Mouse (Mus musculus) embryonic fibroblast, embryonic 13.5 days (primary cell): Measurements from ENCODE around the gene Rpl10-ps3. TPM values are rescaled to one million over a fixed set of nuclear protein-coding genes. Genes with fewer than 3 reads are reported as not detected.

ENCODE experiments used
- H3K27ac ChIP-seq: 2 replicates; pipeline ENCODE4 v1.5.1; 2012; ENCODE audit warnings: low read length, control low read depth, inconsistent platforms; ENCODE audit not compliant: insufficient read depth
- H3K4me1 ChIP-seq: 2 replicates; pipeline ENCODE4 v1.6.1; 2011; ENCODE audit warnings: low read length; ENCODE audit not compliant: control insufficient read depth, insufficient read depth
- H3K4me3 ChIP-seq: 2 replicates; pipeline ENCODE4 v1.5.1; 2011; ENCODE audit warnings: mild to moderate bottlenecking, control low read depth, low read length; ENCODE audit not compliant: insufficient read depth
- CTCF ChIP-seq: IDR thresholded peaks from 2 replicates; pipeline ENCODE4 v1.5.1; 2011; ENCODE audit warnings: mild to moderate bottlenecking, control low read depth, low read length, moderate library complexity, borderline replicate concordance; ENCODE audit not compliant: insufficient read depth
- POLR2A ChIP-seq: IDR thresholded peaks from 2 replicates; pipeline ENCODE4 v1.6.1; 2011; ENCODE audit warnings: low read depth, mild to moderate bottlenecking, control low read depth, low read length, moderate library complexity
- polyA plus RNA-seq: library from polyadenylated mRNA; stranded (reverse); fragments of >200 nt; gene quantifications from 2 replicates; pipeline ENCODE4 v1.2.4, GENCODE M21; 2011; ENCODE audit warnings: low read depth; ENCODE audit not compliant: missing spikeins, insufficient read length

Gene Rpl10-ps3
- polyA plus RNA-seq, 1 experiment, result 1,713 TPM

- no peak for TF ChIP-seq POLR2A
- H3K4me3 ChIP-seq, result no peak overlapping the region
- H3K4me1 ChIP-seq, result no peaks in the 10 kb centered on the region
- no peak overlapping the region for H3K27ac ChIP-seq
Observed at GRCm38 (mm10) chr9:50351746-50352145, 7.0 kb upstream of the Rpl10-ps3 start.

- Histone ChIP-seq H3K4me1 (no peaks in the 10 kb centered on the region), H3K27ac (no peak overlapping the region), H3K4me3 (no peak overlapping the region)
- no peak for TF ChIP-seq CTCF
- no peak for TF ChIP-seq POLR2A
Observed at GRCm38 (mm10) chr9:50350571-50350970, 5.8 kb upstream of the Rpl10-ps3 start.

- no peak overlapping the region for H3K4me3 ChIP-seq
- no peak for TF ChIP-seq POLR2A
- H3K4me1 ChIP-seq, result no peaks in the 10 kb centered on the region
- H3K27ac ChIP-seq, result no peak overlapping the region
Observed at GRCm38 (mm10) chr9:50349156-50349555, 4.4 kb upstream of the Rpl10-ps3 start.

- TF ChIP-seq POLR2A, result no peak
- TF ChIP-seq CTCF, result no peak
- no peaks in the 10 kb centered on the region for H3K4me1 ChIP-seq
- no peak overlapping the region for H3K27ac ChIP-seq
- H3K4me3 ChIP-seq, result no peak overlapping the region
Observed at GRCm38 (mm10) chr9:50348256-50348655, 3.5 kb upstream of the Rpl10-ps3 start.

- H3K27ac ChIP-seq, result no peak overlapping the region
- no peak overlapping the region for H3K4me3 ChIP-seq
- no peak for TF ChIP-seq CTCF
- no peak for TF ChIP-seq POLR2A
- peaks cover 2% of the 10 kb centered on the region; the same call in 1 of the 2 replicates for H3K4me1 ChIP-seq
Observed at GRCm38 (mm10) chr9:50335539-50336325, 9.0 kb downstream of the Rpl10-ps3 start.

- TF ChIP-seq POLR2A (no peak), CTCF (peak; percentile 62; the same call in 1 of the 2 replicates)
- no peak overlapping the region for H3K4me3 ChIP-seq
- no peak overlapping the region for H3K27ac ChIP-seq
Observed at GRCm38 (mm10) chr9:50333413-50333812, 11.4 kb downstream of the Rpl10-ps3 start.

GRCm38 (mm10) chr9:50324355-50325225 lies 20.2 kb downstream of the Rpl10-ps3 start:
- Histone ChIP-seq H3K27ac (no peak overlapping the region), H3K4me3 (no peak overlapping the region), H3K4me1 (no peaks in the 10 kb centered on the region)
- TF ChIP-seq CTCF, result no peak
- no peak for TF ChIP-seq POLR2A

More at GRCm38 (mm10) chr9:50333413-50333812, 11.4 kb downstream of the Rpl10-ps3 start:
- peaks cover 2% of the 10 kb centered on the region; the same call in 1 of the 2 replicates for H3K4me1 ChIP-seq

GRCm38 (mm10) chr9:50320729-50321128 lies 24.0 kb downstream of the Rpl10-ps3 start:
- H3K27ac ChIP-seq, result no peak overlapping the region
- H3K4me1 ChIP-seq, result no peaks in the 10 kb centered on the region
- TF ChIP-seq CTCF (no peak), POLR2A (no peak)
- H3K4me3 ChIP-seq, result no peak overlapping the region

- no peak for TF ChIP-seq POLR2A
- no peak for TF ChIP-seq CTCF
- H3K4me3 ChIP-seq, result no peak overlapping the region
- H3K27ac ChIP-seq, result no peak overlapping the region
- no peaks in the 10 kb centered on the region for H3K4me1 ChIP-seq
Observed at GRCm38 (mm10) chr9:50319506-50319905, 25.3 kb downstream of the Rpl10-ps3 start.

- Histone ChIP-seq H3K4me3 (no peak overlapping the region), H3K4me1 (no peaks in the 10 kb centered on the region), H3K27ac (no peak overlapping the region)
- no peak for TF ChIP-seq CTCF
Observed at GRCm38 (mm10) chr9:50317299-50317698, 27.5 kb downstream of the Rpl10-ps3 start.
